Mouse (Mus musculus) kidney, embryonic 14.5 days (tissue): ENCODE measurements at regions not wholly inside any gene's neighbourhood (a gene's known extent, or its start where the extent isn't known, plus 50 kb on each side); places are given as distances from the start of the nearest gene placed in this dataset.

Experiments used
- ATAC-seq: fragments of 200-750 bp; cut with Nextera tagmentation; 2 replicates; pipeline ENCODE4 v1.8.0; 2017; ENCODE audit warnings: moderate number of reproducible peaks, mild to moderate bottlenecking, moderate TSS enrichment, moderate library complexity; ENCODE audit not compliant: low FRiP score, low TSS enrichment
- H3K27ac ChIP-seq: fragments of 300-500 bp; sonication (generic); 2 replicates; pipeline ENCODE4 v1.5.1; 2014; ENCODE audit warnings: low read depth, mild to moderate bottlenecking, low read length, moderate library complexity, mixed read lengths
- H3K27me3 ChIP-seq: fragments of 300-500 bp; sonication (generic); 2 replicates; pipeline ENCODE4 v1.6.1; 2014; ENCODE audit warnings: mild to moderate bottlenecking, low read length; ENCODE audit not compliant: control insufficient read depth, insufficient read depth
- H3K36me3 ChIP-seq: fragments of 300-500 bp; sonication (generic); 2 replicates; pipeline ENCODE4 v1.6.1; 2014; ENCODE audit warnings: low read length, mixed read lengths; ENCODE audit not compliant: control insufficient read depth, insufficient read depth
- H3K4me1 ChIP-seq: fragments of 300-500 bp; sonication (generic); 2 replicates; pipeline ENCODE4 v1.6.1; 2014; ENCODE audit warnings: low read length, mixed read lengths; ENCODE audit not compliant: control insufficient read depth, insufficient read depth
- H3K4me2 ChIP-seq: fragments of 300-500 bp; sonication (generic); replicated peaks from 2 replicates; pipeline ENCODE4 v1.6.1; 2014; ENCODE audit warnings: low read depth, mild to moderate bottlenecking, low read length
- H3K4me3 ChIP-seq: fragments of 300-500 bp; sonication (generic); 2 replicates; pipeline ENCODE4 v1.5.1; 2014; ENCODE audit warnings: mild to moderate bottlenecking, low read length
- H3K9ac ChIP-seq: fragments of 300-500 bp; sonication (generic); 2 replicates; pipeline ENCODE4 v1.6.1; 2014; ENCODE audit warnings: low read depth, mild to moderate bottlenecking, low read length, moderate library complexity
- H3K9me3 ChIP-seq: fragments of 300-500 bp; sonication (generic); 2 replicates; pipeline ENCODE4 v1.6.1; 2016; ENCODE audit warnings: low read length; ENCODE audit not compliant: control insufficient read depth
- WGBS: fragments of 180-500 bp; shearing (Covaris S2); extraction: QIAGEN DNeasy Blood & Tissue Kit; methylation state at CpG from one replicate; pipeline ENCODE4 v1.1.7; 2014; 5-methylcytosine and 5-hydroxymethylcytosine counted together

- Histone ChIP-seq H3K36me3 (no peaks in the 10 kb centered on the region), H3K4me2 (no peak overlapping the region), H3K27me3 (no peaks in the 10 kb centered on the region), H3K4me1 (no peaks in the 10 kb centered on the region), H3K9ac (no peak overlapping the region), H3K4me3 (no peak overlapping the region), H3K9me3 (no peaks in the 10 kb centered on the region), H3K27ac (no peak overlapping the region)
- WGBS: 85% methylated on average over 3 of the region's 3 CpGs
- no peak for ATAC-seq
Observed at GRCm38 (mm10) chr3:144023058-144023457, 182.0 kb downstream of the Lmo4 start.

- ATAC-seq: no peak
- no peak overlapping the region for H3K4me3 ChIP-seq
- H3K27me3 ChIP-seq: no peaks in the 10 kb centered on the region
- no peak overlapping the region for H3K4me2 ChIP-seq
- 90% methylated on average over 5 of the region's 5 CpGs for WGBS
- H3K36me3 ChIP-seq: no peaks in the 10 kb centered on the region
- H3K9me3 ChIP-seq: no peaks in the 10 kb centered on the region
- H3K4me1 ChIP-seq: no peaks in the 10 kb centered on the region
- H3K9ac ChIP-seq: no peak overlapping the region
- H3K27ac ChIP-seq: no peak overlapping the region
Observed at GRCm38 (mm10) chr3:144021969-144022368, 183.1 kb downstream of the Lmo4 start.

- Histone ChIP-seq H3K27me3 (no peaks in the 10 kb centered on the region), H3K4me2 (no peak overlapping the region), H3K4me1 (no peaks in the 10 kb centered on the region), H3K27ac (no peak overlapping the region), H3K36me3 (no peaks in the 10 kb centered on the region), H3K4me3 (no peak overlapping the region), H3K9ac (no peak overlapping the region), H3K9me3 (no peaks in the 10 kb centered on the region)
- ATAC-seq: peak; percentile 76; the same call in 1 of the 2 replicates
- 44% methylated on average over 8 of the region's 8 CpGs for WGBS
Observed at GRCm38 (mm10) chr3:144020189-144020940, 184.7 kb downstream of the Lmo4 start.

- no peak for ATAC-seq
- no peaks in the 10 kb centered on the region for H3K27me3 ChIP-seq
- 79% methylated on average over 2 of the region's 2 CpGs for WGBS
Observed at GRCm38 (mm10) chr3:144019293-144019692, 185.7 kb downstream of the Lmo4 start.

GRCm38 (mm10) chr3:144018559-144018958 is 186.5 kb downstream of the Lmo4 start:
- no peak overlapping the region for H3K27ac ChIP-seq
- no peak overlapping the region for H3K4me3 ChIP-seq
- ATAC-seq: no peak
- H3K9ac ChIP-seq: no peak overlapping the region
- 71% methylated on average over 4 of the region's 4 CpGs for WGBS
- H3K36me3 ChIP-seq: no peaks in the 10 kb centered on the region
- H3K4me2 ChIP-seq: no peak overlapping the region
- no peaks in the 10 kb centered on the region for H3K9me3 ChIP-seq
- no peaks in the 10 kb centered on the region for H3K4me1 ChIP-seq
- H3K27me3 ChIP-seq: no peaks in the 10 kb centered on the region

More at GRCm38 (mm10) chr3:144019293-144019692, 185.7 kb downstream of the Lmo4 start:
- H3K36me3 ChIP-seq: no peaks in the 10 kb centered on the region
- H3K4me3 ChIP-seq: no peak overlapping the region
- no peak overlapping the region for H3K27ac ChIP-seq
- no peak overlapping the region for H3K4me2 ChIP-seq
- no peaks in the 10 kb centered on the region for H3K9me3 ChIP-seq
- no peaks in the 10 kb centered on the region for H3K4me1 ChIP-seq
- H3K9ac ChIP-seq: no peak overlapping the region

- H3K27ac ChIP-seq: no peak overlapping the region
- H3K4me2 ChIP-seq: no peak overlapping the region
- H3K4me3 ChIP-seq: no peak overlapping the region
- H3K9ac ChIP-seq: no peak overlapping the region
- H3K27me3 ChIP-seq: no peaks in the 10 kb centered on the region
- H3K4me1 ChIP-seq: peaks cover 14% of the 10 kb centered on the region
- no peaks in the 10 kb centered on the region for H3K36me3 ChIP-seq
- H3K9me3 ChIP-seq: no peaks in the 10 kb centered on the region
- ATAC-seq: no peak
- 89% methylated on average over 3 of the region's 3 CpGs for WGBS
Observed at GRCm38 (mm10) chr3:144015236-144015635, 189.8 kb downstream of the Lmo4 start.

- Histone ChIP-seq H3K27me3 (no peaks in the 10 kb centered on the region), H3K4me2 (no peak overlapping the region), H3K27ac (no peak overlapping the region), H3K36me3 (no peaks in the 10 kb centered on the region), H3K4me3 (no peak overlapping the region), H3K9me3 (no peaks in the 10 kb centered on the region), H3K9ac (no peak overlapping the region), H3K4me1 (peaks cover 14% of the 10 kb centered on the region)
- WGBS: 81% methylated on average over 8 of the region's 8 CpGs
- no peak for ATAC-seq
Observed at GRCm38 (mm10) chr3:144013481-144014125, 191.4 kb downstream of the Lmo4 start.

- Histone ChIP-seq H3K27ac (no peak overlapping the region), H3K9ac (no peak overlapping the region), H3K36me3 (no peaks in the 10 kb centered on the region), H3K27me3 (no peaks in the 10 kb centered on the region), H3K4me3 (no peak overlapping the region), H3K4me1 (peaks cover 17% of the 10 kb centered on the region), H3K4me2 (no peak overlapping the region), H3K9me3 (no peaks in the 10 kb centered on the region)
- WGBS: 66% methylated on average over 6 of the region's 6 CpGs
- ATAC-seq: no peak
Observed at GRCm38 (mm10) chr3:144012820-144013219, 192.2 kb downstream of the Lmo4 start.

- peaks cover 19% of the 10 kb centered on the region for H3K4me1 ChIP-seq
- no peak overlapping the region for H3K4me2 ChIP-seq
- no peak overlapping the region for H3K9ac ChIP-seq
- no peak overlapping the region for H3K4me3 ChIP-seq
- no peak overlapping the region for H3K27ac ChIP-seq
- H3K36me3 ChIP-seq: no peaks in the 10 kb centered on the region
- ATAC-seq: peak; percentile 33; the same call in 1 of the 2 replicates
- H3K27me3 ChIP-seq: no peaks in the 10 kb centered on the region
- WGBS: 36% methylated on average over 3 of the region's 3 CpGs
- H3K9me3 ChIP-seq: no peaks in the 10 kb centered on the region
Observed at GRCm38 (mm10) chr3:144012173-144012572, 192.8 kb downstream of the Lmo4 start.
